Mouse (Mus musculus) thymus, postnatal 4 days (tissue): ENCODE measurements around the gene Prr15.

Source experiments
- DNase-seq: peaks from one replicate; pipeline ENCODE4 v3.0.0; 2021

Gene Prr15

DNA sequence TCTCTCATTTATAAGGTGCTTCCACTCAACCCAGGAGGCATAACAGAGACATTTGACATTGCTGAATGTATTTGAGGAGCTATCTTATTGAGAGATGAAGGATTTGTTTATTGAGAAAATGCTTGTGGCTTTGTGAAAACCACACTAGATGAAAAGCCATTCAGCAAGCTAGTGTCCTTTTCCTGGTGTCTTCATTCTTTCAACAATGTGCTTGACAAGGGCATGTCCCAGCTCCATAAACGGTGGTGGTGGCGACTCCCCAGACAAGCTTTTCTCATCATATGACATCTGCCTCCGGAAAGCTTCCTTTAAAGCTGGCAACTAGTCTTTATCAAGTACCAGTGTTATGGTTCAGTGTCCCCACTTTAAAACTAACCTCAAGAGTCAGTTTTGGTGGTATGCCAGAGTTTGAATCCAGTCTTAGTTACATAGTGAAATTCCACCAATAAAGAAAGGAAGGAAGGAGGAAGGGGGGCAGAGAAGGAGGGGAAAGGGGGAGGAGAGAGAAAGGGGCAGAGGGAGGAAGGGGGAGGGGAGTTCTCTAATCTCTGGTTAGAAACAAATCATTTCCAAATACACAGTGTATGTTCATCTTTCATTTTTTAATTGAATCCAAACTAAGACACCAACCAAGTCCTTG lies at the start of gene Prr15:
Gene Prr15, plus strand, starts transcription at position 590 of the 640 bp plus-strand sequence.
- DNase-seq, result no peak

DNA sequence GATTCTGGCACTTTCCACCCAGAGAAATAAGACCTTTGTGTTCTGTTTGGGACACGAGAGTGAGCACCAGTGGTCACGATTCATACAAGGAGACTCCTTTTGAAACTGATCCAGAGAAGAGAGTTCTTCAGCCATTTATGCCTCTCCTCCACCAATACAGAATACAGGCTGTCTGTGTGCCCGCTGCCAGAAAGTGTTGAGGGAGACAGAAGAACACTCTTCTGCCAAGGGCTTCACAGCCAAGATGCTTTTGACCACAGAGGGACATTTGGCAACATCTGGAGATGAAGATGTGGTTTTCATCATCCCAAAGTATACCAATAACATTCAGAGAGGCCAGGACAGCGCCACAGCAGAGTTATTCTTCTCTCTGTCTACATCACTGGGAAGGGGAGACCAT lies 48.4 kb upstream of the Prr15 start:
- no peak for DNase-seq

DNA sequence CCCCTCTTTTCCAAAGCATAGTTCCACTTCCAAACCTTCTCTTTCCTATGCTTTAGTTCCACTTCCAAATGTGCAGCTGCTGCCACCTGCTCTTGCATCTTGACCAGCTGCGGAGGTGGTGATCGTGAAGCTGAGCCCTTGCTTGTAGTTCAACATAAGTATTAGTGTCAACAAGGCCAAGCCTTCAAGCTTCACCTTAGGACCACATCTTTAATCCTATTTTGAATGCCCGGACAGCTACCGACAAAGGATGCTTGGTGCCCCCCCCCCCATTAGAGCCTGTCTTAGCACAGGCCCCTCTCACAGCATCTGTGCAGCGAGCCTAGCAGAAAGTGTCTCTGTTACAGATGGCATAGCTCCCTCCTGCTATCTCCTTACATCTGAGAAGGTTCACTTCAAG lies 47.8 kb upstream of the Prr15 start:
- DNase-seq, result no peak

DNA sequence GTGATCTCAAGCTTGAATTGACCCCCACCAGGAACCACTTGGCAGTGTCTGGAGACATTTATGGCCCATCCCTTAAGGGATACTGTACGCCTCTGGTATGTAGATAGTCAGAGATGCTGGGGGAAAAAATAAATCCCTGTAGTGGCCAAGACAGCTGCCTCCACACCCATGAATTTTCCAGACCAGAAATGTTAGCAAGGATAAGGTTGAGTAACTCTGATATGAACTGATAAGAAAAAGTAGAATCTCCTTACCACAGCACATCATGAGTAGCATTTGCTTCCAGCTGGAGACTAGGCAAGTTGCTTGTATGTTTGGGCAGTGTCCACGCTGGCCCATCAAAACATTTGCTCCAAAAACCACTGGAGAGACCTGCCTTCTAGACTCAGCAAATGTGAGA lies 47.0 kb upstream of the Prr15 start:
- no peak for DNase-seq

DNA sequence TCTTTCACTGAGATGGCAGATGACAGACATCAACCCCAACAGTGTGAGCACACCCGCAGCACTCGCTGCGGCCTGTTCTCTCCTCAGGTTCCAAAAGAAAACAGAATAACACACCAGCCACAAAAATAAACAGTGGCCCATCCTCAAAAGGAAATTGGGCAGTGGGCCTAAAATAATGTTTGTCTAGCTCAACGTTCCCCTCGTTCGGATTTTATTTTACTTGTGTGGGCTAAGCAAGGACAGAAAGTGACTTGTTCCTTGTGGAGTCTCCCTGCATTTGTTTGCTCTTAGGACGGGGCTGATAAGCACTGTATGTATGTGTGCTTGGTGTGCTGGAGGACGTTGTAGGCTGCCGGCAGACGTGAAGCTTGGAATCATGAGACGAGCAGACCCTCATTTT lies 46.2 kb upstream of the Prr15 start:
- DNase-seq, result no peak

DNA sequence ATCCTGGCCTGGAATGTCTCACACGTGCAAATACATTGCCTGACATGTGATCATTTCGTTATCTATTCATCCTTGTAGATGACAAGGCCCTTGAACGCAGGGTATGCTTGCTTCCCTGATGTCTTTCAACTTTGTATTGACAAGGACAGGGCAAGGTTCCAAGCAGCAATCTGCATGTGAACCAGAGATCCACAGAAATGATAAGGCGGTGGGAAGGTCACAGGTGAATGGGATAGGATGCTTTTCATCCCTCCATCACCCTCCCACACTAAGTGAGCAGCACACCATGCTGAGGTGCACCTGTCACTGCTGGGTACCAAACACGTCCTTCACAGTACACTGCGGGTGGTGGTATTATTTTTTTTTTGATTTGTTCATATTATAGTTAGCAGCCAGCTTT lies 45.4 kb upstream of the Prr15 start:
- no peak for DNase-seq

DNA sequence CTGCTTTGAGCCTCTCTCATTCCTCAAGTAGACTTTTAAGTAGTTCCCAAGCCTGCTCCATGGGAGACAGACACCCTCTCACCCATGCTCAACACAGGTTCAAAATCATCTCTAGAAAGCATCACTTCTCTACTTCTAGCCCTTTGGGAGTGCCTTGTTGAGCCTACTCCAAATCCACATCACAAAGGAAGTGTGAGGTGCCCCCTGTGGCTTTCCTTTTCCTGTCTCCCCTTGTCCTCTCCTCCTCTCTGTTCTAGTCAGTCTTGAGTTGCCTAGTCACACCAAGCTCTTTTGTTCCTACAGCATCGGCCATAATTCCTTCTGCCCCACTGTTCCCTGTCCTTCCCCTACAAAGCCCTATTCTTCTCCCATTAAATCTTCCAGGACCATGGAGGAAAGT lies 42.3 kb upstream of the Prr15 start:
- no peak for DNase-seq

DNA sequence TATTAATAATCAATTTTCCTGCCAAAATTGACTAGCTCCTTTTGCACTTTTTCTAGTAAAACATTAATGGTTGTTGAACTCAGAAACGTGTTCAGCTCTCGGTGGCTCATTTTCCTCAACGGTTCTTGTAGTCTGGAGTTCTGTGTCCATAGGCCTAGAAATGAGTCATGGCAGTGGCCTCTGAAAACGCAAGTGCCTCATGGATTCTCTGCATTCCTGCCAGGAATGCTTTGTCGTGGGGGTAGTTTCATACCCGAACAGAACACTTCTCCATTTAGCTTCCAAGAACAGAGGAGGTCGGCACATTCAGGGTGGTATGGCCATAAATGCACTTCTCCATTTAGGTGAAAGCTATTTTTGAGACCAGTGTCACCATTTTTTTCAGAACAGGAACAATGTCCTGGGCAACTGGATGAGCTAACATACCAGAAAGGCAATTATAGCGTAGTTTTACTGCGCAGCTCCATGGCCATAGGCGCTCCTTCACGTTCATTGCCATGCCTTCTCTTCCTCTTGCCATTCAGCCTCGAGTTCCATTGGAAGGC lies 41.4 kb upstream of the Prr15 start:
- no peak for DNase-seq

DNA sequence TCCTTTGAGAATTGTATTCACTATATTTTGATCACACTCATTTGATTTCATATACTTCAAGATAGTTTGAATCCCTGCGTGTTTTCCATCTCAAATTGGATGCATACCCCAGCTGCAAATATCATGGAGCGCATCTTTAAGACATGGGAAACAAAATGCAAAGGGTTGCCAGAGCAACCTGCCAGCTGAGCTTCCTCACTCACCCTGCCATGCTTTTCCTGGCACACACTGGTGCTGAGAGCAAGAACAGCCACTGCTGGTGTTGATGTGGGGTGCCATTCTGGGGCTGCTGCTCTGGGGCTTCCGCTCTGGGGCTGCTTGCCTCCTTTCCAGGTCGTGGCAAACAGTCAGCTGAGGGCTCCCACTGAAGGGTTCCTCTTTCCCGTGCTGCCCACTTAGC lies 38.8 kb upstream of the Prr15 start:
- no peak for DNase-seq

DNA sequence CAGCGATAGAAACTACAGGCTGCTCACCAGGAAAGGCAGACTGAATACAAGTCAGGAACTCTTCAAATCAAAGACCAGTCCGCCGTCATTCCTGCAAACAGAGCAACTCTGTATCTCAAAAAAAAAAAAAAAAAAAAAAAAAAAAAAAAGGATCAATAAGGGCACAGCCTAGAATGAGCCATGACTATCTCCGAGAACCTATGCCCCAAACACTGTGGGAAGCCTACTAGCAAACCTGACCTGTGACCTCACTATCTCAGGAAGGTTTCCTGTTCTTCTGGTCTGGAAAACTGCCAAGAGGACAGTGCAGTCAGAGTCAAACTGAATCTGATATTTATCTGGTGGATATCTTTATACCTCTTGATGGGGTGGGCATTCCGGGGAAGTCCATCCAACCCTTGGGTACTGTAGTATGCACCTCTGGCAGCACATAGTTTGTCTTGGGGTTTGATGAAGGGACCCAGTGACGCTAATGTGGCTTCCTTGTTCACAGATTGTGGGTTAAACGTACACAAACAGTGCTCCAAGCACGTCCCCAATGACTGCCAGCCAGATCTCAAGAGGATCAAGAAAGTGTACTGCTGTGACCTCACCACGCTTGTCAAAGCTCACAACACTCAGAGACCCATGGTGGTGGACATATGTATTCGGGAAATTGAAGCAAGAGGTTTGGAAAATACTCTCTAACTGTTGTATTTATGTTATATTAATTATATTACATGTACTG lies 35.7 kb upstream of the Prr15 start:
- DNase-seq, result no peak

DNA sequence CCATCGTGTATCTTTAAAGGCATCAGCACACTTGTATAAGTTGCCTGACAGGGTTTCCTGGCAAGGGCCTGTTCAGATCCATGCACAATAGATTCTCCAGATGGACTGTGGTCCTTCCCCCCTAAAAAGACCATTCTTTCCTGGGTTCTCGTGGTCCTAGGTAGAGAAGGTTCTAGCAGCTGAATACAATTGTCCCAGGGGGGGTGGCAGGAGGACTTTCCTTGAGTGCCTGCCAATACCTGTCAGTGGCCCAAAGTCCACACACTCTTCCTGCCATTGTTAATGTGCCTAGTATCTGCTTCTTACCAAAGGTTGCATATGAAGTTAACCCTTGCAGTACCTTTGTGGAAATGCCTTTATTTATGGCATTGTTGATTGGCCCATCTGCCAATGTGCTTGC lies 28.4 kb upstream of the Prr15 start:
- DNase-seq, result no peak

DNA sequence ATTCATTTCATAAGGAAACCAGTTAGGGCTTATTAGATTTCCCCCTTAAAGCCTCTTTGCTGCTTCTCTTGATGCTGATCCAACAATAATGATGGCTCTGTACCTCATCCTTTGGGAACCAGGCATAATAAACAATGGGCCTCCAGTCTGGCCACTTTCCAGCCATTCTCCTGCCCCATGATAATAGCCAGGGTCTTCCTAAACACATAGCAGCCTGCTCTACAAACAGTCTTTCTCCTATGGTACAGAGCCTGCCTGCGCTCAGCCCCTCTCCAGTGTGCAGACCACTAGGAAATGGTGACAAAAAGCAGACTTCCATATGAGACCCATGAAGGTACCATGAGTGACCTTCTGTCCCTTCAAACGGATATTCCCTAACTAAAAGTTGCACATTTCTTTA lies 26.2 kb upstream of the Prr15 start:
- no peak for DNase-seq

DNA sequence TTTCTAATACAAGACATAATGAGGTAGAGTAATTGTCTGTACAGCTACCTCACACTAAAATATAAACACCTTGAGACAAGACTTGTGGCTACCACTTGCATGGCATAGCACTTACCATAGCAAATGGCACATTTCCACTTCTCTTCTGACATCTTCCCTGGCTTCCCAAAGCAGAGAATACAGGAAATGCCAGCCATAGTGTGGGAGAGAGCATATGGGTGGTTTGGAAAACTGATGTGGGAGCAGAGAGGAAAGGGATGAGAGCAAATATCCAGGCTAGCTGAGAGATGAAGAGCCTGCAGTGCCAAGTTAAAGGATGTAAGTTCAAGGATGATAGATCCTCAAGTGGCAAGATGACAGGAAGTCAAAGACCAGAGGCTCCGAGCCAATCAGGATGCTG lies 19.9 kb upstream of the Prr15 start:
- DNase-seq, result no peak

DNA sequence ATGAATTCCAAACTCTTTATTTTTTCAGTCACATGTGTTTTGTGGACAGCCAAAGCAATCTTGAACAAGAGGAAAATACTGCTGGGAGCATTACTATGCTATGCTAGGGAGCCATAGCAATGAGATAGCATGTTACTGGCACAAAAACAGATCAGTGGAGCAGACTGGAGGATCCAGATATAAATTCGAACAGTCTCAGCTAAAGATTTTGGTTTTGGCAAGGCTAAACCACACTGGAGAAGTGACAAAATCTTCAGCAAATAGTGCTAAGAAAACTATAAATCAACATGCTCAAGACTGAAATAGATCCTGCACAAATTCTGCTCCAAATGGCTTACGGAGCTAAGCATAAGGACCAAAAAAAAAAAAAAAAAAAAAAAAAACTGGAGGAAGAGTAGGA lies 12.6 kb upstream of the Prr15 start:
- no peak for DNase-seq

DNA sequence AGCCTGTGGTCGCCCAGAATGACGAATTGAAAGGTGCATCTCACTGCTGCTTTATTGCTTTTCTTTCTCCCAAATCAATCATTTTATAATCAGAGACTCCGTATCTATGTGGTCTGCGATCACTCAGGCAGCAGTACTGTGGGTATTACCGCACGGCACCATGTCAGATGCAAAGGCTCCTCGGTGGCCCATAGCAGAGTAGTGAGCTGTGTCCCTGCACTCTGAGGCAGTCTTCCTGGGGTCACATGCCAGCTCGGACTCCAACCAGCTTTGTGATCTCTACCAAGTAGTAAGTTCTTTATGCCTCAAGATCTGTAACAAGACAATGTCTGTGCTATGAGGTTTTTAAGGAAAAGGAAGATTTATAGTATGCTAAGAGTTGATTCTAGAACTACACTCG lies 7.0 kb upstream of the Prr15 start:
- no peak for DNase-seq

DNA sequence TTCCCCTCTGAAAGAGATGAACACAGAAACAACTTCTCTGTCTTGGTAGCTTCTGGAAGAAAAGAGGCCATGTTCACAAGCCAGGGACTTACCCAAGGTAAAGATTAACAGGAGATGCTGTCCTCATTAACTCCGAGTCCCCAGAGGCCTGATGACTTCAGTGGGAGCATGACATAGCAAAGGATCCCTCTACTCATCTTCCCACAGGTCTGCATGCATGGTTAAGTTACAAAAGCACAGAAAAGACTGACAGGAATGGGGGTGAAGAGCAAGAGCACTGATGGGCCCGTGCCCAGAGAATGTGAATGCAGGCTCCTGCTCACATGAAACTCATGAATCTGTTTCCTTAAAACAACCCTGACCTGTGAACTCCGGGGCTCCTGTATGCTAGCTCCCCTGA lies 6.4 kb upstream of the Prr15 start:
- no peak for DNase-seq

DNA sequence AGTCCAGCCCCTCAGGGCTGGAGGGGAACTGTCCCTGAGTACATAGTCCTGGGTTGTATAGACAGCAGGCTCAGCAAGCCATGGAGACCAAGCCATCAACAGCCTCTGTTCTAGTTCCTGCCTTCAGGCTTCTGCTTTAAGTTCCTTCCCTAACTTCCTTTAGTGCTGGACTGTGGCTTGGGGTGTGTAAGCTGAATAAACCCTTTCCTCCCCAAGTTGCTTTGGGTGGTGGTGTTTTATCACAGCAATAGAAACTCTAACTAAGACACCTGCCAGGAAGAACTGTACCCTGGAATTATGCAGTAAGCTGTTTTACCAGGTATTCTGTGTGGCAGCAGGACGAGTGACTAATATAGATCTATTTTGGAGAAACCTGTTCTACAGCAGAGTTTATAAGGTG lies 5.4 kb upstream of the Prr15 start:
- DNase-seq, result no peak

DNA sequence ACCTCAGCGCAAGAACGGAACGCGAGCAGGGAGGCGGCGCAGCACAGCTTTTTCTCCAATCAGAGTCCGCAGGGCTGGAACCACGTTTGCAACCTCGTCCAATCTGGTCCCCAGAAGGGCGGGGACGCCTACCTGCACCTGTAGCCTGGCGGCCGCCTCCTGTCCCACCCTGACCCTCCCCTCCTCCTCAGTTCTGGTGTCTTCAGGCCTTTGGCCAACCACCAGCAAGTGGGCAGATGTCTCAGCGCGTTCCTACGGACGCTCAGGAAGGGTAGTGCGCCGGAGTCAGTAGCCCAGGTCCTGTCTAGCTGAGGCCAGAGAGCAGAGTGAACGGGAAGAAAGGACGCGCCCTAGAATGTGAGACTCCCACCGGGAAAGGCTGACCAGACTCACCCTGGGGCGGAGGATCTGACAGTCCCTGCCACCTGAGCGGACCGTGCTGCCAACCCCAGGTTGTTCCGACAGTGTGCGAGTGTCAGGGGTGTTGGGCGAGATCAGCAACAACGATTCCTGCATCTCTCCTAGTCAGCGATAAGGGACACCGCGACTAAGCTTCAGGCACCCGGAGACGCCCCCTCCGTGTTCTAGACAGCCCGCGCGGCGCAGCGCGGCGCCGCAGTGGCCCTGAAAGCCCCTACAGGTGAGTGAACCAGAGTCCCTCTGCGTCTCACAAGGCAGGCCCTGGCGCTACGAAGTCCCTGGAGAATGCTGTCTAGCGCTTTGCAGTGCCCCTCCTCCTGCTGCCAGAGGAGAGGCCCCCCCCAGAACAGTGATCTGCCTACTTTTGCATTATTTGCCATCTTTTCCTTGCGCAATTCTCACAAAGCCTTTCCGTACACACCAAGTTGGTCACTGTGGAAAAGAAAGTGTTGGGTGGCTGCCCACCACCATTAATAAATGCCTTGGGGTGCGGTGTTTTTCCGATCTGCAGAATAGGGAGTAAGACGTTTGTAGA lies 1.3 kb downstream of the Prr15 start:
- DNase-seq, result peak; percentile 34

DNA sequence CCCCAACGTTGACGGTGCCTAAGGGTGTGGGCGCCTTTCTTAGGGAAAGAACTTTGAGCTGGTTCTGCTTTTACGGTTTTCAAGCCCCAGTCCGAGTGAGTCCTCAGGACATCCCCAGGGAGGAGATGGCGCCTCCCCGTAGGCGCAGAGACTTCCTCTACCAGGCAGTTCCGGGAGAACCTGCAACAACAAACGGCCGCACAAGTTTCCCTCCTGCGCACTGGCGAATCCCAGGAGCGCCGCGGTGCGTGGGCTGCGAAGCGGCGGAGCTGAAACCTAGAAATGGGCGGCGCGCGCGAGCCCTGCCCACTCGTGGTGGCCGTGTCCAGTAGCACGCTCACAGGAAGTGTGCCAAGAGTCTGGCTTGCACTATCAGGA lies 2.0 kb downstream of the Prr15 start:
- peak; percentile 14 for DNase-seq

DNA sequence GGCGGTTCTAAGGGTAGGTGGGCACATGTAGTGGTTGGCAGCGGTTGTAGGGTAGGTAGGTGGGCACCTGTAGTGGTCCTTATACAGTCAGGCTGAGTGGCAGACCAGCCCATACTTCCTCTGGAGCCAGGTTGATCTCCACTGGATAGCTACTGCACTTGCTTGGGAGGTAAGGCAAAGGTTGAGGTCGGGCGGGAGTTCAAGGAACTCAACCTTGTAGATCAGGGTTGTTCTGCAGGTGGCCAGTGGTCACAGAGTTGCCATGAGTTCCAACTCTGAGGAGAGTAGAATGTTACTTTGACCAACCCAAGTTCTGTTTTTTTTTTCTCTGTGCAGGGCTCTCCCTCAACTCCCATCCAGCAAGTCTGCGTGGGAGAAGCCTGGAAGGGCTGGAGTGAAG lies 3.1 kb downstream of the Prr15 start:
- no peak for DNase-seq

DNA sequence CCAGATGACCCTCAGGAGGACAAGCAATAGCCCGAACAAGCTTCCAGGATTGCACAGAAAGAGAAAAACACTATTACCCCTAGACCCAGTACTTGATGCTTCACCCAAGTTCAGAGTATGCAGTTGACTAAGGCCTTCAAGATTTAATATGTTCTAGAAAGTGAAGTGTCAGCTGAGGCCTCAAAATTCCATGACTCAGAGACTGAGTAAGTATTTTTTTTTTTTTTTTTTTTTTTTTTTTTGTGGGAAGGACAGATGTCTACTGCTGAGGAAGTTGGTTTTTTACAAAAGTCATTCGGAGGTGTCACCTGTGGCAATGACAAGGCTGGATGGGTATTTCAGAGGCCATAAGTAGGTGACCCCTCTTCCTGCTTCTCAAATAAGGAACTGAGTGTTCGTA lies 4.0 kb downstream of the Prr15 start:
- no peak for DNase-seq

DNA sequence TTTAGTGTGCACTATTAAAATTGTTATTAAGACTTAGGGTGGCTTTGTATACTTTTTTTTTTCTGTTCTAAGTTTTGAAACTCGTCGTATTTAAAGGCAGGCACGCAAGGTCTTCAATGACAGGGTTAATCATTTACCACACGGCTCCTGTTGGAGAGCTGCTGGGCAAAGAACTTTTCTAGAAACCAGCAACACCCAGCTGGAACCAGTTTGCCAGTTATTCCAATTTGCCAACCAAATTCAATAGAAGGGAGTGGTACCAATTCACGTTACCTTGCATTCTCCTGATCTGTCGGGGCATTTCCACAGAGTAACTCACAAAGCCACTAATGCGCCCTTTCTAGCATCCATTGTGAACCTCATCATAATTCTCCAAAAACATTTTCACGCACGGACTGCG lies 4.5 kb downstream of the Prr15 start:
- no peak for DNase-seq

DNA sequence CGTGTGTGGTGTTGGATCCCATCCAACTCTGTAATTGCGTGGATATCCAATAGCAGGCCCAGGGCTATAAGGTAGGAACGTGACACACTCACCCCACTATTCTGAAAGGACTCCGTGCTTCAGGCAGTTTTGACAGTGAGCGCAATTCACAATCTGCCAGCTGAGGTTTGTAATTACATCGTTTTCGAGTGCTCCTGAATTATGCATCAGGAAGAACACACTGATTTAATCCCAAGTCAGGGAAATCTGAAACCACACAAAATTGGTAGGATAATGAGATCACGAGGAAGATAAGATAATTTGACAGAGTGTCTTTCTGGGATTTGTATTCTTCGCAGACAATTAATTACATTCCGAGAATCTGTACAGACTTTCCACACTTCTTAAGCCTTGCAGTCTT lies 6.1 kb downstream of the Prr15 start:
- DNase-seq, result no peak

DNA sequence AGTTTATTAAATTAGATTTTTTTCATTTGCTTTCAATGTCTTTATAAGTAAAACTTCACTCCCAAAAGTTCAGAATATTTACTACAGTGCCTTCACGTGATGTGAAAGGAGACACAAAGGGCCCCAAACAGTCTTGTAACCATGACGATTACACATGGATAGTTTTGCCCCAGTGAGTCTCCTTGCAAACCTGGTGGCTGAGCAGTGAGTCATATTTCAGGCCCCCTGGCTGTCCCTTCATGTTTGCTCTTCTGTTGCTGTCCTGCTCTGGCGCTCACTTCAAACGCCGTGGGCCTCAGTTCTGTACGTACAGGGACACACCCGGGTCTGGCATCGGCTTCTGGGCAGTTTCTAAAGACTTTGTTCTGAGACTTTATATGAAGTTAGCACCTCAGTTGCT lies 6.6 kb downstream of the Prr15 start:
- DNase-seq, result no peak
